Mouse (Mus musculus): ENCODE measurements at regions not wholly inside any gene's neighbourhood (a gene's known extent, or its start where the extent isn't known, plus 50 kb on each side); places are given as distances from the start of the nearest gene placed in this dataset.

GRCm38 (mm10) chr5:103269206-103269605, 58.1 kb upstream of the Mapk10 start:
- no peak for TF ChIP-seq CTCF (IDR thresholded peaks at IDR 0.05; ENCODE audit: extremely low read depth, insufficient read length, insufficient replicate concordance, low read depth, low read length)
- TF ChIP-seq POLR2A (IDR thresholded peaks at IDR 0.05; ENCODE audit: low read depth, low read length) = no peak

All from small intestine, adult 2 months (tissue).